Mouse (Mus musculus): ENCODE results near the gene Nbas.

Nbas gene

DNA sequence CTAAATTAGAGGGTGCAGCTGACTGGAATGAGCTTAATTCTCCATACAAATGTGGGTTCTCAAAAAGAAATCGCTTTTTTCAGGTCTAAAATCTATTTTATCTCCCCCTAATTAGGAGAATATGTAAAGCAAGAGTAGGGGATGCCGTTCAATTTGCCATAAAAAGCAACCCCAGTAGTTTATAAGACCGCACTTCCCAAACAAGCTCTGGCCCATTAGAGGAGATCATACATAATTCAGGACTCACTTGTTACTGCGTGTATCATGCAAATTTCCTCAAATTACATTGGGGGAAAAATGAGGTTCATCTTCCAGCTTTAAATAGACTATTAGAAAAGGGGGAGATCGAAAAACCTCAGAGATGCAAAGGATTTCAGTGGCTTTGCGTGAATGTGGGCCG is 346.7 kb downstream of the Nbas start:
- DNase-seq (ENCODE audit: low read depth): no peak

DNA sequence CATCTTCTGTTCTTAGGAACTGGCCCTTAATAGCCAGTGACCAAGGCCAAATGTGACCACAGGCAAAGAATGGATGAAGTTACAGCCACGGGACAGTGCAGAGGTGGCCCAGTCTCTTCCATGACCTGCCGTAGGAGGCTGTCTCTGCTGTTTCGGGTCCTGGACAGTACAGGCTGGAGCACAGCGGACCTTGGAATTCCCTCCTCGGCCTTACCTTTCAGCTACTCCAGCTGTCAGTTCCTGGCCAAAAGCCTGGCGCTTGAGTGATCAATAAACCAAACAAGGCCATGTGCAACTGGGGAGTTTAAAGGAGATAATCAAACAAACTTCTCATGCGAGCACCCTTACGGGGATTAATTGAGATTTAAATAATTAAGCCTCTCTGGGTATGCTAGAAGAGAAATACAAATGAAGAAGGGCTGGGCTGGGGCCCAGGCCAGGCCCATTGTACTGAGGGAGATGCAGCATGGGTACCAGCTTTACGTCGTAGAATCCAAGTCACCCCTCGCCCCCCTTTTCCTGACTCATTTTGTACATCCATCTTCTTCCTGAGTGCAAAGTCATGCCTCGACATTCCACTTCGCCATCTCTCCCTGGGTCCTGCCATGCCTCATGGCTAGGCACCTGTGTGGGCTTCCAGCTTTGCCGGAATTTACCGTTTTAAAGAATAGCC is 353.4 kb downstream of the Nbas start:
- DNase-seq (ENCODE audit: low read depth): no peak

DNA sequence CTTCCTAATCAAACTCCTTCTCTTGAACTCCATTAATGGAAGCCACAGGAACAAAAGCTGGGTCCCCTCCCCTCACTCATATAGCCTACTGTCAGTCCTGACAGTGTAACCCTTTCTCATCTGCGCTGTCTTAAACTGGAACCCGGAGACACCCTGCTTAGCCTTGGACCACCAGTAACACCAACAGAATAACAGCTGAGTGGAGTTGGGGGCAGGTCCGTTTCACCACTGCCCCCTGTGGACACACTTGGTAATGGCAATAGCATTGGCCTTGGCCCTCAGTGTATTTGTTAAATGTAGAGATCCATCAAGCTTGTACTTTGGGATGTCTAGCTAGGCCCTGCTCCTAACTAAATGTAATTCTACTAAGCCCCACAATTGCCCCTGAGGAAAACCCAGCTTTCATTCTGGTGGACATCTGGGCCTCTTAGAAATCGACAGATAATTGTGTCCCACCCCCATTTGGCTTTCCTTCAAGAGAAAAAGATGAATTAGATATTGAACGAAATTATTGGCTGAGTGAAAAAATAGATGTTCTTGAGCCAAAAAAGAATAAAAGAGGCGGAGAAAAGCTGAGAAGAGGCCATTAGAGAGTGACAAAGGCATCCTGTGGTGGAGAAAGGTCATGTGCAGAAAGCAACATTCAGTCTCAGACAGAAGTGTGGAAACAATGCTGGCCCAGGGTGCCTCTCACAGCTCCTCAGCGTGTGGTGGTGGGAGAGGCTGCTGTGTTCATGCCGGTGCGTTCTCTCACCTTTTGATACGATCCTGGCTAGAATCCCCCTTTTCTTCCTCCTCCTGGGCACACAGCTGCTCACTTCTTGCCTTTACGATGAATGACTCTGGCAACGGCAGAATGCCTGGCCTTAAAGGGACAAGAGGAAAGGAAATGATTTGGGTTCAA is 358.1 kb downstream of the Nbas start:
- DNase-seq (ENCODE audit: low read depth): peak; percentile 46

Data from NIH3T3 (cell line).